Mouse (Mus musculus) CD8-positive naive resting alpha-beta T cell, adult 2 months (primary cell): Measurements from ENCODE around the gene Cask.

Experiments used
- DNase-seq, 2 experiments: peaks; one replicate each; pipeline ENCODE4 v3.0.0; 2022; ENCODE audit warnings: low read depth in 2 of 2, low spot score in 2 of 2

Gene Cask

GRCm38 (mm10) chrX:13521288-13521687 is 329.9 kb downstream of the Cask start:
- no peak for DNase-seq

- DNase-seq: no peak
Measured at GRCm38 (mm10) chrX:13520566-13520965, 330.6 kb downstream of the Cask start.

GRCm38 (mm10) chrX:13519408-13519783 is 331.8 kb downstream of the Cask start:
- no peak for DNase-seq

- no peak for DNase-seq
Measured at GRCm38 (mm10) chrX:13518781-13519407, 332.3 kb downstream of the Cask start.

- DNase-seq: no peak
Measured at GRCm38 (mm10) chrX:13518019-13518418, 333.1 kb downstream of the Cask start.

GRCm38 (mm10) chrX:13516451-13516850 is 334.7 kb downstream of the Cask start:
- peak; percentile 3 to 8 for DNase-seq

GRCm38 (mm10) chrX:13513864-13514263 is 337.3 kb downstream of the Cask start:
- no peak for DNase-seq

GRCm38 (mm10) chrX:13513127-13513526 is 338.0 kb downstream of the Cask start:
- DNase-seq: no peak

- DNase-seq: no peak
Measured at GRCm38 (mm10) chrX:13506376-13506775, 344.8 kb downstream of the Cask start.

- DNase-seq: no peak
Measured at GRCm38 (mm10) chrX:13504389-13504788, 346.8 kb downstream of the Cask start.

GRCm38 (mm10) chrX:13502862-13503375 is 348.2 kb downstream of the Cask start:
- DNase-seq: no peak

- no peak for DNase-seq
Measured at GRCm38 (mm10) chrX:13500284-13500683, 350.9 kb downstream of the Cask start.

- DNase-seq: no peak
Measured at GRCm38 (mm10) chrX:13494892-13495703, 356.1 kb downstream of the Cask start.

- DNase-seq: no peak
Measured at GRCm38 (mm10) chrX:13492922-13493321, 358.2 kb downstream of the Cask start.

GRCm38 (mm10) chrX:13490941-13491340 is 360.2 kb downstream of the Cask start:
- no peak for DNase-seq

GRCm38 (mm10) chrX:13489761-13490160 is 361.4 kb downstream of the Cask start:
- DNase-seq: no peak

GRCm38 (mm10) chrX:13489001-13489400 is 362.2 kb downstream of the Cask start:
- no peak for DNase-seq

- DNase-seq: no peak
Measured at GRCm38 (mm10) chrX:13484447-13484846, 366.7 kb downstream of the Cask start.

GRCm38 (mm10) chrX:13482576-13482975 is 368.6 kb downstream of the Cask start:
- no peak for DNase-seq

- DNase-seq: no peak
Measured at GRCm38 (mm10) chrX:13479570-13479969, 371.6 kb downstream of the Cask start.

GRCm38 (mm10) chrX:13478298-13478697 is 372.9 kb downstream of the Cask start:
- DNase-seq: no peak

- no peak for DNase-seq
Measured at GRCm38 (mm10) chrX:13477596-13477995, 373.6 kb downstream of the Cask start.
